Mouse (Mus musculus): Measurements from ENCODE around the gene Lrrc4c. TPM values are rescaled to one million over a fixed set of nuclear protein-coding genes. Genes with fewer than 3 reads are reported as not detected.

Lrrc4c gene
- polyA plus RNA-seq (2014; fragmentation: Illumina TruSeq; extraction: RNeasy Lipid Tissue Mini Kit (QIAGEN cat#74804); ENCODE audit: low read depth, low replicate concordance), result 18.1 TPM

GRCm38 (mm10) chr2:96317387-96318299 is at the start of gene Lrrc4c:
Lrrc4c (plus strand) TSS chr2:96318169.

Data from adrenal gland, adult 10 weeks (tissue).